Mouse (Mus musculus) midbrain, embryonic 12.5 days (tissue): ENCODE data around the gene Fto. TPM values are rescaled to one million over a fixed set of nuclear protein-coding genes. Genes with fewer than 3 reads are reported as not detected.

Source experiments
- ATAC-seq: fragments of 200-750 bp; cut with Nextera tagmentation; 2 replicates; pipeline ENCODE4 v1.8.0; 2017; ENCODE audit warnings: low read depth, moderate TSS enrichment, moderate library complexity; ENCODE audit not compliant: low FRiP score
- H3K27ac ChIP-seq: fragments of 300-500 bp; sonication (generic); replicated peaks from 2 replicates; pipeline ENCODE4 v1.5.1; 2016; ENCODE audit warnings: mild to moderate bottlenecking
- H3K27me3 ChIP-seq: fragments of 300-500 bp; sonication (generic); 2 replicates; pipeline ENCODE4 v1.6.1; 2016; ENCODE audit warnings: mild to moderate bottlenecking
- H3K36me3 ChIP-seq: fragments of 300-500 bp; sonication (generic); 2 replicates; pipeline ENCODE4 v1.6.1; 2016
- H3K4me1 ChIP-seq: fragments of 300-500 bp; sonication (generic); 2 replicates; pipeline ENCODE4 v1.6.1; 2016
- H3K4me2 ChIP-seq: fragments of 300-500 bp; sonication (generic); replicated peaks from 2 replicates; pipeline ENCODE4 v1.6.1; 2016; ENCODE audit warnings: mild to moderate bottlenecking, moderate library complexity
- H3K4me3 ChIP-seq: fragments of 300-500 bp; sonication (generic); 2 replicates; pipeline ENCODE4 v1.5.1; 2016; ENCODE audit warnings: mild to moderate bottlenecking
- H3K9ac ChIP-seq: fragments of 300-500 bp; sonication (generic); replicated peaks from 2 replicates; pipeline ENCODE4 v1.6.1; 2016; ENCODE audit warnings: mild to moderate bottlenecking, moderate library complexity
- H3K9me3 ChIP-seq: fragments of 300-500 bp; sonication (generic); 2 replicates; pipeline ENCODE4 v1.6.1; 2016; ENCODE audit warnings: mild to moderate bottlenecking
- WGBS: fragments of 180-500 bp; shearing (Covaris S2); methylation state at CpG from one replicate; pipeline ENCODE4 v1.1.7; 2016; 5-methylcytosine and 5-hydroxymethylcytosine counted together
- polyA plus RNA-seq: library from polyadenylated mRNA; unstranded; fragments of >200 nt; fragmentation: Nextera tagmentation; extraction: Ambion mirVana; gene quantifications from 2 replicates; pipeline ENCODE4 v1.2.1, GENCODE M21; 2016

Fto gene
- polyA plus RNA-seq, 1 experiment from 2014 or later = 115 TPM

- Histone ChIP-seq H3K9me3 (no peaks in the 10 kb centered on the region), H3K4me2 (no peak overlapping the region)
- WGBS = 93% methylated on average over 7 of the region's 7 CpGs
These were observed 91.8 kb downstream of the Fto start for GRCm38 (mm10) chr8:91405099-91405498.

DNA sequence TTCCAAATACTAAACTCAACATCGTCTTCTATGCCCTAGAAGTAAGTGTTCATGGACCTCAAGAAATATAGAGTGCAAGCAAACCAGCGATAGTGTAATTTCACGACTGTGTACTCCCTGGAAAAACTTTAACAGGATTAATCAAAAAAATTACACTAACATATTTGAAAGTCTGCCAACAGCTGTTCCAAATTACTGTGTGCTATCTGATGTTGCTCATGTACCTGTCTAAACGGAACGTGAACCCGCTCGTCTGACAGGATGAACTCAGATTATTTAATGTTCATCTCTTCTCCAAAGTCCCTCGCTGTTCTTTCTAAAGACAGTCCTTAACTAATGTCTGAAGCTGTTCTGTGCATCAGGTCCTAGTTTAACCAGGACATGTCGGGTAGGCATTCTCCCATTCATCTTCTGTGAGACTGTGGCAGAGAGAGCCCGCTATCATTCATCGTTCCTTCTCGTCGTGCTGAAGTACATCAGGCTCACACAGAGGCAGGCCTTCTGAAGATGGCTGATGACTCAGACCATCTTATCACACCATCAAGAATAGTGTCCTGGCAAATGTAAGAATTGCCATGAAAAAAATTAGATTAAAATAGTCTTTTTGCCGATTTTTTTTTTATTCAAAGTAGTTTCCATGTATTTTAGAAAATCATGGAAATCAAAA, 93.4 kb downstream of the Fto start:
- H3K27ac ChIP-seq = no peak overlapping the region

More at GRCm38 (mm10) chr8:91405099-91405498, 91.8 kb downstream of the Fto start:
- no peak overlapping the region for H3K4me3 ChIP-seq
- peaks cover 11% of the 10 kb centered on the region for H3K36me3 ChIP-seq
- no peak for ATAC-seq
- H3K9ac ChIP-seq = no peak overlapping the region
- no peak overlapping the region for H3K27ac ChIP-seq
- no peaks in the 10 kb centered on the region for H3K27me3 ChIP-seq
- no peaks in the 10 kb centered on the region for H3K4me1 ChIP-seq

GRCm38 (mm10) chr8:91407880-91408279, 94.6 kb downstream of the Fto start:
- Histone ChIP-seq H3K27me3 (no peaks in the 10 kb centered on the region), H3K4me2 (no peak overlapping the region), H3K4me1 (peaks cover 9% of the 10 kb centered on the region; the same call in 1 of the 2 replicates), H3K9me3 (no peaks in the 10 kb centered on the region), H3K9ac (no peak overlapping the region), H3K4me3 (no peak overlapping the region), H3K36me3 (peaks cover 12% of the 10 kb centered on the region), H3K27ac (no peak overlapping the region)
- 93% methylated on average over 4 of the region's 4 CpGs for WGBS
- ATAC-seq = no peak

More for the DNA sequence above, 93.4 kb downstream of the Fto start:
- Histone ChIP-seq H3K36me3 (peaks cover 12% of the 10 kb centered on the region), H3K27me3 (no peaks in the 10 kb centered on the region), H3K4me3 (no peak overlapping the region), H3K4me1 (peaks cover 9% of the 10 kb centered on the region; the same call in 1 of the 2 replicates), H3K9me3 (no peaks in the 10 kb centered on the region), H3K9ac (no peak overlapping the region), H3K4me2 (no peak overlapping the region)
- no peak for ATAC-seq
- 91% methylated on average over 14 of the region's 14 CpGs for WGBS

DNA sequence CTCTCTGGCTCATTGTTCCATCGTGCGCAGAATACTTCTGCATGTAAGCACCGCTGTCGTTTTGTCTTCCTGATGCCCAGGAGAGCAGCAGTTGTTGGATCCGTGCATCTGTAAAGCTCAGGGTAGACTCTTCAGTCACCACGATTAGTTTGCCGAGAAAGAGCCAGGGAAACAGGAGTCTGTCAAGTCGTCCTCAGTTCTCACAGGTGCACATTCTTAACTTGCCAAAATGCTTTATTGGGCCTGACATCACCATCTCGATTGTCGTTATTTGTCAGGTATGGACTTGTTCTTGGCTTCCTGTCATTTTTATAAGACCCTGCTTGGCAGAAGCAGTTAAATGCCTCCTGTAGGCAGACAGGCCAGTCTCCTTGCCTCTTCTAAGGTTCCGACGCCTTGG, 96.7 kb downstream of the Fto start:
- no peak overlapping the region for H3K4me3 ChIP-seq
- H3K27me3 ChIP-seq = no peaks in the 10 kb centered on the region
- WGBS = 91% methylated on average over 12 of the region's 12 CpGs
- H3K4me1 ChIP-seq = peaks cover 9% of the 10 kb centered on the region; the same call in 1 of the 2 replicates
- H3K27ac ChIP-seq = no peak overlapping the region
- no peak for ATAC-seq
- H3K36me3 ChIP-seq = peaks cover 12% of the 10 kb centered on the region; the same call in 1 of the 2 replicates
- H3K9ac ChIP-seq = no peak overlapping the region
- no peak overlapping the region for H3K4me2 ChIP-seq
- no peaks in the 10 kb centered on the region for H3K9me3 ChIP-seq

DNA sequence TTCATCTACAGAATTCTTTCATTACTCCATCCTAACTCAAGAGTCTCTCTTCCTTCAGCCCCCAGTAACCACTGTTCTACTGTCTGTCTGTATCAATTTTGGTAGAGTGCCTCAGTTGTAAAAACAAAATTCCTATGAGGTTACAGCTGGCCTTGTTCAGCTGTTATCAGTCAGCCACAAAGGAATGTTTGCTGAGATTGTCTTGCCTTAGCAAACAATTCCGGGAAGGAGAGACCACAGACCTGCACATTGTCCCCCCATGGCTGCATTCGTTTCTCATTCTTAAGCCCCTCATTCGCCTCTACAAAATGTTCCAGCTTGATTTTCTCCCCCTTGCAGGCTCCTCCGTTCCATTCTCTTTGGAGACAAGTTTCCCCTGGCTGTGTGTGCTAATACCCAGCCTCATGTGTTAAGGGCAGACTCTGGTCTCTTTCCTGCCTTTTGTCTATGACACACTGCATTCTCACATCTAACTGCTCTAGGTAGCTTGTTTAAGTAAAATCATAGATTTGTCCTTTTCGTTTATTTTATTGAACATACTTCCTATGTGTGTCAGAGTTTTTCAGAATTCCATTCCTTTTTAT, 111.3 kb downstream of the Fto start:
- Histone ChIP-seq H3K36me3 (no peaks in the 10 kb centered on the region; the same call in 1 of the 2 replicates), H3K4me1 (no peaks in the 10 kb centered on the region), H3K9me3 (no peaks in the 10 kb centered on the region), H3K27ac (no peak overlapping the region), H3K4me2 (no peak overlapping the region), H3K4me3 (no peak overlapping the region), H3K27me3 (no peaks in the 10 kb centered on the region), H3K9ac (no peak overlapping the region)
- ATAC-seq = no peak
- WGBS = 86% methylated on average over 5 of the region's 5 CpGs

DNA sequence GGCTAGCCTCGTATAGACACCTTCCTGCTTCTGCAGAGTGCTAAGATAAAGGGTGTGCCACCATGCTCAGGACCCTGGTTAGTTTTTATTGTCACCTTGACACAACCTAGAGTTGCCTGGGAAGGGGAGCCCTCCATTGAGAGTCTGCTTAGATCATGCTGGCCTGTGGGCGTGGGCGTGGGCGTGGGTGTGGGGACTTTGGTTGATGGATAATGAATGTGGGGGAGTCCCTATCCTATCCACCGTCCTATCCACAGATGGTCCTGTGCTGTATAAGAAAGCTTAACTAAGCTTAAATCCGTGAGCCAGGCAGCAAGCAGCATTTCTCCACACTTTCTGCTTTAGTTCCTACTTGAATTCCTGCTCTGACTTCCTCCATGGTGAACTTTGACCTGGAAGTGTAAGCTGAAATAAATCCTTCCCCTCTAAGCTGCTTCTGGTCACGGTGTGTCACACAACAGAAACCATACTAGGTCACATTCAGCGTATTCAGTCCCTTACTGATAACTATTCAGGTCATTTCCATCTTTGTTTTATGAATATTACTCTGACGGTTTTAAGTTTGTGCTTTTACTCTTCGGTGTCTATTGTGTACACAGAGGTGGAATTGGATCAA, 112.0 kb downstream of the Fto start:
- no peak overlapping the region for H3K4me3 ChIP-seq
- ATAC-seq = no peak
- H3K27ac ChIP-seq = no peak overlapping the region
- no peaks in the 10 kb centered on the region for H3K9me3 ChIP-seq
- H3K4me1 ChIP-seq = no peaks in the 10 kb centered on the region
- no peak overlapping the region for H3K4me2 ChIP-seq
- 83% methylated on average over 10 of the region's 10 CpGs for WGBS
- no peak overlapping the region for H3K9ac ChIP-seq
- H3K36me3 ChIP-seq = no peaks in the 10 kb centered on the region; the same call in 1 of the 2 replicates
- no peaks in the 10 kb centered on the region for H3K27me3 ChIP-seq

GRCm38 (mm10) chr8:91426496-91426895, 113.2 kb downstream of the Fto start:
- no peaks in the 10 kb centered on the region for H3K4me1 ChIP-seq
- no peak for ATAC-seq

GRCm38 (mm10) chr8:91430333-91430940, 117.1 kb downstream of the Fto start:
- 95% methylated on average over 3 of the region's 3 CpGs for WGBS
- Histone ChIP-seq H3K4me2 (no peak overlapping the region), H3K9me3 (peaks cover 3% of the 10 kb centered on the region; the same call in 1 of the 2 replicates), H3K36me3 (peaks cover 3% of the 10 kb centered on the region; the same call in 1 of the 2 replicates), H3K9ac (no peak overlapping the region), H3K27me3 (no peaks in the 10 kb centered on the region), H3K4me1 (no peaks in the 10 kb centered on the region), H3K27ac (no peak overlapping the region), H3K4me3 (no peak overlapping the region)
- ATAC-seq = no peak

More at GRCm38 (mm10) chr8:91426496-91426895, 113.2 kb downstream of the Fto start:
- Histone ChIP-seq H3K36me3 (peaks cover 3% of the 10 kb centered on the region; the same call in 1 of the 2 replicates), H3K27ac (no peak overlapping the region), H3K9me3 (peaks cover 3% of the 10 kb centered on the region; the same call in 1 of the 2 replicates), H3K4me2 (no peak overlapping the region), H3K9ac (no peak overlapping the region), H3K4me3 (no peak overlapping the region), H3K27me3 (no peaks in the 10 kb centered on the region)
- 83% methylated on average over 1 of the region's 1 CpGs for WGBS

DNA sequence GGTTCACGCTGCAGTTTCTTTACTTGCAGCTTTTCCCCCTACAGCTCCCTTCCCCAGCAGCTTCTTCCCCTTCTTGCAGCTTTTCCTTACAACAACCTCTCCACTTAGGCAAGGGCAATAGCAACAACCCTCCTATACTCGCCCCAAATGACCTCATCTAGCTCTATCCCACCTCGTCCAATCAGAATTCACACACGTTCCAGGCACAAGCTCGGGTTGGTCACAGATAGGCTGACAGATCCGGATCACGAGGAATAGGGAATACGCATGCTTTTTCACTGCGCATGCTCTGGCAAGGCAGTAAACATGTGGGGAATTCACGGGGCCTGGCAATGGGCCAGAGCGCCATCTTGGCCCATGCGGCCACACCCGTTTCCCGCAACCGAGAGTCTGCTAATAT, 122.7 kb downstream of the Fto start:
- Histone ChIP-seq H3K4me3 (no peak overlapping the region), H3K9ac (no peak overlapping the region), H3K36me3 (no peaks in the 10 kb centered on the region), H3K27ac (no peak overlapping the region), H3K27me3 (no peaks in the 10 kb centered on the region), H3K4me1 (no peaks in the 10 kb centered on the region), H3K4me2 (no peak overlapping the region), H3K9me3 (no peaks in the 10 kb centered on the region)
- ATAC-seq = no peak
- WGBS = 99% methylated on average over 15 of the region's 15 CpGs

DNA sequence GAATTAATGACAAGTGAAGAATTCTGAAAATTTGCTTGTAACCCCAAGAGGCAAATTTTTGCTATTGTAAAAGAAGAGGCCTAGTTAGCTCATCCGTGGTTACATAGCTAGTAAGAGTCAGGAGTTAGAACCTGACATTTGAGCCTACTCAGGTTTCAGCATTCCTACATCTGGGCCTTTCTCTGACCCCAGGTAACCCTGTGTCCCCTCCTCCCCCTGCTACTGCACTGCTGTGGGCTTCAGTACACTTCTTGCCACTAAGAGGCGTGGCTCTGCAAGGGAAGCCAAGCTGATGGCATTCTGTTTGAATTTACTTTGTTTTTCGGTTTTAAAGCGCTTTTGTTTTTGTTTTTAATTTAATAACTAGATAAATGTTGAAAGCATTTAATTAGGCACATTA, 130.6 kb downstream of the Fto start:
- WGBS = 73% methylated on average over 4 of the region's 4 CpGs
- no peak for ATAC-seq
- Histone ChIP-seq H3K4me1 (no peaks in the 10 kb centered on the region), H3K4me3 (no peak overlapping the region), H3K27me3 (no peaks in the 10 kb centered on the region), H3K27ac (no peak overlapping the region), H3K4me2 (no peak overlapping the region), H3K9me3 (no peaks in the 10 kb centered on the region), H3K36me3 (0 out of 2 replicates have a peak, but pooled peaks cover 3% of the 10 kb centered on the region), H3K9ac (no peak overlapping the region)

DNA sequence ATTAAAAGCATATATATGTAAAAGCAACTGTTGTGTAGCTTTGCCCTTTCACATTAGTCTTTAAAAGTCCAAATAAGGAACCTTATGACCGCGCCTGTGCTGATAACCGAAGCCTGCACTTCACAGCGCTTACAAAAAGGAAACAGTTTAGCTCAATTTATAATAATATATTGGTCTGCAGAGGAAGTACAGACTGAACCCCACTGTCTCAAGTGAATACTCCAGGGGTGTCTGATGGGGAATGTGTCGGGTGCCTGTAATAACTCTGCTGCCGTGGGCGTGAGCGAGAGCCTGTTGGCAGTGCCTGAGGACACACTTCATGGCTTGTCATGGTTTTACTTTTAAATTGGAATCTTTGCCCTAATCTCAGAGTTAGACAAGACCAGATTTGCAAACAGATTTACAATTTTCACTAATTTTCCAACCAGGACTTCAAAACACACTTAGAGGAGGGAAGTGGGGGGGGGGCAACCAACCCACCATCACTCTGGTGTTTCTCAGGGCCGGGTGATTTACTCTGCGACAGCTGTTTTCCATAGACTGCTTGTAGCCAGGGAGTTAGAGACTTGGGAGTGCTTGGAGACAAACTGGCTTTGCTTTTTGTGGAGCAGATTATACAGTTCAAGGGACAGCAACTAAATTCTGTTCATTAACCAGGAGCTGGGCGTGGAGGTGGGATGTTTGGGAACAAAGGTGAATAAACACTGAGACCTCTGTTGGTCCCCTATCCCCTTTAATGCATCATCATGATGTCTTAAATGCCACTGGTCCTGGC, 131.5 kb downstream of the Fto start:
- H3K4me2 ChIP-seq = no peak overlapping the region
- H3K36me3 ChIP-seq = 0 out of 2 replicates have a peak, but pooled peaks cover 3% of the 10 kb centered on the region
- no peak for ATAC-seq
- 79% methylated on average over 11 of the region's 11 CpGs for WGBS
- H3K9me3 ChIP-seq = no peaks in the 10 kb centered on the region
- no peak overlapping the region for H3K9ac ChIP-seq
- H3K4me3 ChIP-seq = no peak overlapping the region
- no peak overlapping the region for H3K27ac ChIP-seq
- no peaks in the 10 kb centered on the region for H3K4me1 ChIP-seq
- no peaks in the 10 kb centered on the region for H3K27me3 ChIP-seq
